Mouse (Mus musculus): ENCODE measurements at regions not wholly inside any gene's neighbourhood (a gene's known extent, or its start where the extent isn't known, plus 50 kb on each side); places are given as distances from the start of the nearest gene placed in this dataset.

DNA sequence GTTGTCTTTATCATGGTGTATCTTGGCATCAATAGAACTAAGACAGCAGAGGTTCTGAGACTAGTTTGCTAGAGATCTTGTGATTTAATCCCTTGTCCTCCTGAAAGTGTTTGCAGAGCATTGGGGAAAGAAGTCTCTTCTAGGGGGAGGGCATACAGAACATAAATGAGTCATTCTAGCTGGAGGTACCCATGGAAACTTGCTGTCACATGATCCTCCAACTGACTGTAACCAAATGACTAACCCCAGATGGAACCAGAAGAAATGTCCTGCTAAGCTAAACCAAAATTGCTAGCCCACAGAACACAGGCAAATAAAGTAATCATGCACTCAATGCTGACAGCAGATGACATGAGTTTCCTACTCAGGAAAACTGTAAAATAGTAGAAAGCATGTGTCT is 323.2 kb upstream of the Tmc3 start:
- no peaks in the 10 kb centered on the region for H3K27me3 ChIP-seq (ENCODE audit: control insufficient read depth in 1 of 2, insufficient read depth in 2 of 2, low read length in 2 of 2)
- TF ChIP-seq E2F4 (IDR thresholded peaks at IDR 0.05; ENCODE audit: borderline replicate concordance, low read depth, low read length) (no peak), MAZ (IDR thresholded peaks at IDR 0.05; ENCODE audit: low read depth, low read length) (no peak), ZMIZ1 (IDR thresholded peaks at IDR 0.05; ENCODE audit: low read depth, low read length) (no peak), JUND (IDR thresholded peaks at IDR 0.05; ENCODE audit: low read depth, low read length) (no peak), CHD2 (IDR thresholded peaks at IDR 0.05; ENCODE audit: low read length) (no peak), MYB (IDR thresholded peaks at IDR 0.05; ENCODE audit: low read depth, low read length) (no peak), MAFK (IDR thresholded peaks at IDR 0.05; ENCODE audit: borderline replicate concordance, low read depth, low read length) (no peak), TAL1 (IDR thresholded peaks at IDR 0.05; ENCODE audit: low read length) (no peak), POLR2AphosphoS5 (IDR thresholded peaks at IDR 0.05; ENCODE audit: borderline replicate concordance, low read depth, low read length) (no peak), ETS1 (IDR thresholded peaks at IDR 0.05; ENCODE audit: low read depth, low read length) (no peak), POLR2A (IDR thresholded peaks at IDR 0.05; ENCODE audit: control insufficient read depth in 1 of 2, insufficient read depth in 1 of 2, low read depth in 1 of 2, low read length in 2 of 2, poor library complexity in 1 of 2) (no peak), TBP (IDR thresholded peaks at IDR 0.05; ENCODE audit: low read depth, low read length) (no peak), GABPA (IDR thresholded peaks at IDR 0.05; ENCODE audit: low read depth, low read length) (no peak), SIN3A (IDR thresholded peaks at IDR 0.05; ENCODE audit: low read length) (no peak), ZNF384 (IDR thresholded peaks at IDR 0.05; ENCODE audit: low read depth, low read length) (no peak), MEF2A (IDR thresholded peaks at IDR 0.05; ENCODE audit: extremely low read depth, insufficient replicate concordance, low read depth, low read length, poor library complexity, severe bottlenecking) (no peak)
- no peaks in the 10 kb centered on the region for H3K9me3 ChIP-seq (replicated peaks; ENCODE audit: insufficient read depth, low read length)
- no peak overlapping the region for H3K27ac ChIP-seq (ENCODE audit: control insufficient read depth, low read depth, low read length)
- H3K9ac ChIP-seq (ENCODE audit: control insufficient read depth, low read depth, low read length, poor library complexity, severe bottlenecking), result no peak overlapping the region
- no peak for DNase-seq (ENCODE audit: low read depth, low spot score)
- H3K4me1 ChIP-seq (ENCODE audit: control insufficient read depth in 1 of 2, insufficient read depth in 2 of 2, low read length in 2 of 2), result no peaks in the 10 kb centered on the region
- H3K36me3 ChIP-seq (ENCODE audit: control insufficient read depth in 1 of 2, insufficient read depth in 2 of 2, low read length in 2 of 2), result no peaks in the 10 kb centered on the region
- H3K79me2 ChIP-seq (ENCODE audit: control insufficient read depth, insufficient read depth, low read length, poor library complexity), result no peaks in the 10 kb centered on the region
- H3K4me3 ChIP-seq (ENCODE audit: control insufficient read depth in 1 of 2, insufficient read depth in 1 of 2, low read depth in 2 of 2, low read length in 2 of 2), result no peak overlapping the region

DNA sequence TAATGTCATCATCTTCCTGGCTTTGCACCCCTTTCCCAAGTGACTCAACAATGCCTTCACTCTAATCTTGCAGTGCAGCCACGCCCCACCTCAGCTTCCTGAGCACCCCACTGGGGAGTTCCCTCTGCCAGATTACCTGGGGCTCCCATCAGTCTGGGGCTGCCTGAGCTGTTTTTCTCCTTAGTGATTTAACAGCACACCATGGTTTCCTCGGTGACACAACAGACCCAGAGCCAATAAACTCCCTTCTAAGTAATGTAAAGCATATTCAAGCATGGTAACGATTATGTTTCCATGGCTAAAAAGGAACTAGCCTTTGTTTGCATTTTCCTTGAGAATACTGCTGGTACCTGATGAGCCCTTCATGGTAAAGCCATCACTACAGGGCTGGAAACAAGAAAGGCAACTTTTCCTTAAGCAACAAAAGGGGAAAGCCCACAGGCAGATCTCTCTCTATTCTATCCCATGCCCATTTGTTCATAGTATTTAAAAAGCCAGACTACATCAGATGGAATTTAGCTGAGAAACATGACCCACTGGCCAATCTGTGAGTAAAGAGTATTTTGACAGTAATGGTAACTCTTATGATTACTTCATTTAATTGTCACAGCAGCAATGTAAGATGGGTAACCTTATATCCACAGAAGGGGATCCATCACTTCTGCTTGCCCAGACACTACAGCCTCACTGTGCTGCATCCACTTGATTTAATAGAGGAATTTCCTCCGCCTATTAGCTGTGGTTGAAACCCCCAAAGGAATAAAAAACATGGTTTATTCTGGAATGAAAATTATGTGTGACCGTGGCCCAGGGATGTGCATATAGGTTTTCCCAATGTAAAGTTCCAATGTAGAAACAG is 294.6 kb upstream of the Tmc3 start:
- H3K4me1 ChIP-seq (ENCODE audit: control insufficient read depth in 1 of 2, insufficient read depth in 2 of 2, low read length in 2 of 2), result no peaks in the 10 kb centered on the region
- H3K79me2 ChIP-seq (ENCODE audit: control insufficient read depth, insufficient read depth, low read length, poor library complexity), result no peaks in the 10 kb centered on the region
- H3K9me3 ChIP-seq (replicated peaks; ENCODE audit: insufficient read depth, low read length), result no peaks in the 10 kb centered on the region
- no peaks in the 10 kb centered on the region for H3K27me3 ChIP-seq (ENCODE audit: control insufficient read depth in 1 of 2, insufficient read depth in 2 of 2, low read length in 2 of 2)
- no peak overlapping the region for H3K27ac ChIP-seq (ENCODE audit: control insufficient read depth, low read depth, low read length)
- H3K9ac ChIP-seq (ENCODE audit: control insufficient read depth, low read depth, low read length, poor library complexity, severe bottlenecking), result no peak overlapping the region
- TF ChIP-seq E2F4 (IDR thresholded peaks at IDR 0.05; ENCODE audit: borderline replicate concordance, low read depth, low read length), result no peak
- TF ChIP-seq MAFK (IDR thresholded peaks at IDR 0.05; ENCODE audit: borderline replicate concordance, low read depth, low read length), result no peak
- no peak for TF ChIP-seq GATA1 (IDR thresholded peaks at IDR 0.05; ENCODE audit: low read depth, low read length)
- TF ChIP-seq NELFE (IDR thresholded peaks at IDR 0.05; ENCODE audit: low read depth, low read length), result no peak
- TF ChIP-seq ZMIZ1 (IDR thresholded peaks at IDR 0.05; ENCODE audit: low read depth, low read length), result no peak
- TF ChIP-seq MEF2A (IDR thresholded peaks at IDR 0.05; ENCODE audit: extremely low read depth, insufficient replicate concordance, low read depth, low read length, poor library complexity, severe bottlenecking), result no peak
- TF ChIP-seq CHD2 (IDR thresholded peaks at IDR 0.05; ENCODE audit: low read length), result no peak
- TF ChIP-seq MAX (IDR thresholded peaks at IDR 0.05; ENCODE audit: low read length), result no peak
- TF ChIP-seq KAT2A (conservative IDR thresholded peaks at IDR 0.05; ENCODE audit: low read depth, low read length), result no peak
- TF ChIP-seq EP300 (IDR thresholded peaks at IDR 0.05; ENCODE audit: low read depth in 1 of 2, low read length in 2 of 2), result no peak
- no peak for TF ChIP-seq USF1 (IDR thresholded peaks at IDR 0.05; ENCODE audit: low read depth, low read length)
- no peak for TF ChIP-seq CTCF (IDR thresholded peaks at IDR 0.05 in 2 of 3, conservative IDR thresholded peaks at IDR 0.05 in 1 of 3; ENCODE audit: control insufficient read depth in 1 of 3, insufficient read depth in 1 of 3, low read depth in 2 of 3, low read length in 3 of 3, poor library complexity in 1 of 3, severe bottlenecking in 1 of 3)
- no peak for TF ChIP-seq SMC3 (IDR thresholded peaks at IDR 0.05; ENCODE audit: low read depth, low read length)
- TF ChIP-seq ELF1 (IDR thresholded peaks at IDR 0.05; ENCODE audit: low read depth, low read length), result no peak
- no peak for DNase-seq (ENCODE audit: low read depth, low spot score)
- H3K36me3 ChIP-seq (ENCODE audit: control insufficient read depth in 1 of 2, insufficient read depth in 2 of 2, low read length in 2 of 2), result no peaks in the 10 kb centered on the region
- H3K4me3 ChIP-seq (ENCODE audit: control insufficient read depth in 1 of 2, insufficient read depth in 1 of 2, low read depth in 2 of 2, low read length in 2 of 2), result no peak overlapping the region
